Mouse (Mus musculus) kidney, adult 2 months (tissue): Measurements from ENCODE around the gene Pih1d2.

Experiments used
- CTCF ChIP-seq: fragments of 200-500 bp; conservative IDR thresholded peaks from 2 replicates; pipeline ENCODE4 v1.5.1; 2011; ENCODE audit warnings: low read depth, mild to moderate bottlenecking, control low read depth, low read length, moderate library complexity, mixed read lengths; ENCODE audit not compliant: insufficient read depth, insufficient read length
- POLR2A ChIP-seq: fragments of 200-500 bp; IDR thresholded peaks from one replicate; pipeline ENCODE4 v1.6.1; 2011; ENCODE audit warnings: low read depth, low read length, control low read depth

DNA sequence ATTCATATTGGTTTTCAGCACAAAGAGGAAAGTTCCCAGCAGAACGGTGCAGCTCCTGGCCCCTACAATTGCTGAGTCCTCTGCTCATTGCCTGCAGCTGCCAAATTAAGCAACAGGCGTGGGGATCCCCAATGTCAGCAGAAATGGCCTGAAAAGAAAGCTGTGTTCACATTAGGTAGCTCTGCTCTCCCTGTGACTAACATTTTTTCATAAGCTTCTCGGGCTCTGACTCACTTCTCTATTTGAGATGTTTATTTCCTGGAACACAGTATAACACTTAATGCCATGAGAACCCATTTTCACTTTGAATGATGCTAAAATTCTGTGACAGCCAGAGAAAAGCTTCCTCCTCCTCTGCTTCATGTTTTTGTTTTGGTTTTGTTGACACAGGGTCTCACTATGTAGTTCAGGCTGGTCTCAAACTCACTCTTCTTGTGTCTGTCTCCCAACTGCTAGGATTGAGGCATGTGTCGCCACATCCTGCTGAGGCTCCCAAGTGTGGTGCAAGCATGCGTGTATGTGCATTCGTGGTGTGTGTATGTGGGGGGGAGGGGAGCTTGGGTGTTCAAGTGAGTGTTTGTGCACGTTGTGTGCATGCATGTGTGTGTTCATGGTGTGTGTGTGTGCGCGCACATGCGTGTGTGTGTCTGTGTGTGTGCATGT lies 26.1 kb upstream of the Pih1d2 start:
- no peak for TF ChIP-seq POLR2A
- no peak for TF ChIP-seq CTCF
